ENCODE assay signal across 8 mouse cellular contexts in the genomic region with DNA sequence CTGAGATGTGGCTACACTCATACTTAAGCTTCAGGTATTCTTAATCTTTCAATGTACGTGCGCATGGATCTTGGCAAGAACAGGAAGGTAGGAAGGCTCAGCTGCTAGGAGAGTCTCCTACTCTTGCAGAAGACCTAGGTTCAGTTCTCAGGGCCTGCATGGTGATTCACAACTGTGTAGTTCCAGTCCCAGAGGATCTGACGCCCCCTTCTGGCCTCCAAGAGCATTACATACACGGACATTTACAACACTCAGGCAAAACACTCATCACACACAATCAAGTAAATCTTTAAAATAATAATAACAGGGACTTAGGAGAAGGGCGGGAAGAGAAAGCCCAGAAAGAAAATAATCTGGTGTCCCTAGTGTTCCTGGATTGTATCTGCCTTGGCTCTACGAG. TPM values are rescaled to one million over a fixed set of nuclear protein-coding genes. Genes with fewer than 3 reads are reported as not detected.
DNase-seq lines count a peak whose midpoint lies in the region; ATAC-seq lines count a peak whose summit lies in the region.

No protein-coding gene starts in this region.

- H3K27ac ChIP-seq in neural tube, embryonic 11.5 days (ENCODE audit: low read depth, low read length) = no peak overlapping the region
- H3K27ac ChIP-seq in forebrain, embryonic 12.5 days = no peak overlapping the region
- no peak overlapping the region for H3K27ac ChIP-seq in kidney, embryonic 14.5 days (ENCODE audit: low read depth, low read length)

- H3K4me3 ChIP-seq in neural tube, embryonic 11.5 days (ENCODE audit: low read depth, low read length) = no peak overlapping the region
- H3K4me3 ChIP-seq in forebrain, embryonic 12.5 days (replicated peaks) = no peak overlapping the region
- peak overlapping the region; percentile 22; the same call in 1 of the 2 replicates for H3K4me3 ChIP-seq in kidney, embryonic 14.5 days (ENCODE audit: low read length)

- no peak for ATAC-seq in neural tube, embryonic 11.5 days (ENCODE audit: insufficient read depth, low FRiP score, low TSS enrichment)
- ATAC-seq in forebrain, embryonic 12.5 days (ENCODE audit: low FRiP score) = no peak
- no peak for ATAC-seq in kidney, embryonic 14.5 days (ENCODE audit: low FRiP score, low TSS enrichment)
- peak; percentile 76 for ATAC-seq in megakaryocyte progenitor cell, adult 5-6 weeks (replicated peaks; ENCODE audit: poor library complexity)

- H3K4me1 ChIP-seq in neural tube, embryonic 11.5 days (ENCODE audit: control insufficient read depth, insufficient read depth, low read length) = no peaks in the 10 kb centered on the region
- H3K4me1 ChIP-seq in forebrain, embryonic 12.5 days = peaks cover 4% of the 10 kb centered on the region; the same call in 1 of the 2 replicates
- H3K4me1 ChIP-seq in kidney, embryonic 14.5 days (ENCODE audit: control insufficient read depth, insufficient read depth, low read length) = no peaks in the 10 kb centered on the region; the same call in 1 of the 2 replicates

- H3K9me3 ChIP-seq in neural tube, embryonic 11.5 days (ENCODE audit: control insufficient read depth, low read length) = no peaks in the 10 kb centered on the region
- H3K9me3 ChIP-seq in forebrain, embryonic 12.5 days = no peaks in the 10 kb centered on the region
- no peaks in the 10 kb centered on the region for H3K9me3 ChIP-seq in kidney, embryonic 14.5 days (ENCODE audit: control insufficient read depth, low read length)

- peak overlapping the region; percentile 45; the same call in 1 of the 2 replicates for H3K4me2 ChIP-seq in neural tube, embryonic 11.5 days (ENCODE audit: low read depth)
- peak overlapping the region; percentile 47 for H3K4me2 ChIP-seq in forebrain, embryonic 12.5 days
- H3K4me2 ChIP-seq in kidney, embryonic 14.5 days (replicated peaks; ENCODE audit: low read depth, low read length) = peak overlapping the region; percentile 50

- H3K27me3 ChIP-seq in neural tube, embryonic 11.5 days (ENCODE audit: control insufficient read depth, insufficient read depth, low read length) = no peaks in the 10 kb centered on the region
- H3K27me3 ChIP-seq in forebrain, embryonic 12.5 days = peaks cover 18% of the 10 kb centered on the region
- no peaks in the 10 kb centered on the region for H3K27me3 ChIP-seq in kidney, embryonic 14.5 days (ENCODE audit: control insufficient read depth, insufficient read depth, low read length)

- no peaks in the 10 kb centered on the region; the same call in 1 of the 2 replicates for H3K36me3 ChIP-seq in neural tube, embryonic 11.5 days (ENCODE audit: control insufficient read depth, insufficient read depth, low read length)
- H3K36me3 ChIP-seq in forebrain, embryonic 12.5 days (replicated peaks) = peaks cover 28% of the 10 kb centered on the region
- peaks cover 17% of the 10 kb centered on the region for H3K36me3 ChIP-seq in kidney, embryonic 14.5 days (ENCODE audit: control insufficient read depth, insufficient read depth, low read length)

- no peak for DNase-seq in neural tube, embryonic 11.5 days (ENCODE audit: low spot score)
- no peak for DNase-seq in neural tube, embryonic 10.5 days (ENCODE audit: extremely low spot score, low spot score)
- peak; percentile 15 for DNase-seq in adipocyte (ENCODE audit: low spot score)
- peak; percentile 62 for DNase-seq in thymus, postnatal 4 days
- DNase-seq in urinary bladder, adult 2 months (ENCODE audit: low spot score) = no peak

- 62% methylated on average over 6 of the region's 6 CpGs for WGBS in neural tube, embryonic 11.5 days
- WGBS in forebrain, embryonic 12.5 days = 54% methylated on average over 6 of the region's 6 CpGs
- 58% methylated on average over 6 of the region's 6 CpGs for WGBS in kidney, embryonic 14.5 days

- H3K9ac ChIP-seq in neural tube, embryonic 11.5 days (ENCODE audit: low read length) = no peak overlapping the region
- H3K9ac ChIP-seq in forebrain, embryonic 12.5 days = no peak overlapping the region
- H3K9ac ChIP-seq in kidney, embryonic 14.5 days (ENCODE audit: low read depth, low read length) = 0 out of 2 replicates have a peak overlapping the region, but pooled peaks have one; percentile 40

RNA-seq across cellular contexts. Expression of a gene that starts 14.8 kb away (rescaled TPM):
- polyA plus RNA-seq in neural tube, embryonic 11.5 days (2014; fragmentation: Nextera tagmentation; extraction: Ambion mirVana) = 10.5 TPM in 2 replicates
- polyA plus RNA-seq in forebrain, embryonic 12.5 days (2016; fragmentation: Nextera tagmentation; extraction: Ambion mirVana) = 9.9 TPM in 2 replicates
- 10.8 and 13.2 TPM in 2 replicates for polyA plus RNA-seq in kidney, embryonic 14.5 days (2014; fragmentation: Nextera tagmentation; extraction: Ambion mirVana)
- total RNA-seq in megakaryocyte progenitor cell, adult 5-6 weeks (2015) = 6.7 and 9.1 TPM in 2 replicates
- total RNA-seq in megakaryocyte progenitor cell, adult 5-6 weeks (2017) = 12.6 and 14.4 TPM in 2 replicates
- polyA plus RNA-seq in urinary bladder, adult 2 months (2012; rRNA removed) = 4.7 and 6.3 TPM in 2 replicates

RNA-seq across cellular contexts. Expression of a gene that starts 31.0 kb away (rescaled TPM):
- polyA plus RNA-seq in neural tube, embryonic 11.5 days (2014; fragmentation: Nextera tagmentation; extraction: Ambion mirVana) = not detected in 2 replicates
- polyA plus RNA-seq in forebrain, embryonic 12.5 days (2016; fragmentation: Nextera tagmentation; extraction: Ambion mirVana) = not detected in 2 replicates
- polyA plus RNA-seq in kidney, embryonic 14.5 days (2014; fragmentation: Nextera tagmentation; extraction: Ambion mirVana) = not detected in 2 replicates
- not detected in 2 replicates for total RNA-seq in megakaryocyte progenitor cell, adult 5-6 weeks (2015)
- total RNA-seq in megakaryocyte progenitor cell, adult 5-6 weeks (2017) = not detected in 2 replicates
- polyA plus RNA-seq in urinary bladder, adult 2 months (2012; rRNA removed) = not detected in 2 replicates

RNA-seq across cellular contexts. Expression of a gene that starts 38.9 kb away (rescaled TPM):
- 15.8 and 15.9 TPM in 2 replicates for polyA plus RNA-seq in neural tube, embryonic 11.5 days (2014; fragmentation: Nextera tagmentation; extraction: Ambion mirVana)
- polyA plus RNA-seq in forebrain, embryonic 12.5 days (2016; fragmentation: Nextera tagmentation; extraction: Ambion mirVana) = 2.0 and 2.8 TPM in 2 replicates
- 0.57 and 0.73 TPM in 2 replicates for polyA plus RNA-seq in kidney, embryonic 14.5 days (2014; fragmentation: Nextera tagmentation; extraction: Ambion mirVana)
- 11.7 and 25.5 TPM in 2 replicates for total RNA-seq in megakaryocyte progenitor cell, adult 5-6 weeks (2015)
- total RNA-seq in megakaryocyte progenitor cell, adult 5-6 weeks (2017) = 9.6 and 20.6 TPM in 2 replicates
- polyA plus RNA-seq in urinary bladder, adult 2 months (2012; rRNA removed) = 0.06 and 0.07 TPM in 2 replicates

Comparison
In these comparisons a context has a peak if more than half of its experiments do, and no peak if none do; other contexts are left out.
1. DNase-seq: peak in adipocyte (single experiment) and thymus, postnatal 4 days (single experiment); none in neural tube, embryonic 11.5 days (single experiment), neural tube, embryonic 10.5 days (single experiment) and urinary bladder, adult 2 months (single experiment).
2. Peak in every context shown above with its lines, with median percentiles within 50 percentile points of each other: H3K4me2 ChIP-seq.